Mouse (Mus musculus): ENCODE measurements around the gene Slc1a3. TPM values are rescaled to one million over a fixed set of nuclear protein-coding genes. Genes with fewer than 3 reads are reported as not detected.

Slc1a3 gene
- polyA plus RNA-seq, 1 experiment from 2014 or later, result 8.5 TPM

GRCm38 (mm10) chr15:8740724-8741123, 30.2 kb upstream of the Slc1a3 start:
- TF ChIP-seq CTCF (IDR thresholded peaks at IDR 0.05; ENCODE audit: low read depth), result no peak
- Histone ChIP-seq H3K4me3 (replicated peaks; ENCODE audit: low read depth, low read length) (no peak overlapping the region), H3K4me2 (ENCODE audit: low read length) (no peak overlapping the region), H3K27ac (no peak overlapping the region), H3K9ac (ENCODE audit: low read depth, low read length) (no peak overlapping the region), H3K36me3 (ENCODE audit: insufficient read depth, low read length) (no peaks in the 10 kb centered on the region), H3K4me1 (replicated peaks; ENCODE audit: insufficient read depth, low read length) (no peaks in the 10 kb centered on the region), H3K27me3 (ENCODE audit: insufficient read depth, low read length) (no peaks in the 10 kb centered on the region), H3K9me3 (replicated peaks; ENCODE audit: low read length) (no peaks in the 10 kb centered on the region)
- DNase-seq (ENCODE audit: low spot score), result no peak
- 88% methylated on average over 8 of the region's 8 CpGs for WGBS
- no peak for ATAC-seq (replicated peaks; ENCODE audit: low FRiP score, low read depth)

- Histone ChIP-seq H3K27ac (no peak overlapping the region), H3K27me3 (ENCODE audit: insufficient read depth, low read length) (no peaks in the 10 kb centered on the region), H3K4me2 (ENCODE audit: low read length) (no peak overlapping the region), H3K4me3 (replicated peaks; ENCODE audit: low read depth, low read length) (no peak overlapping the region), H3K4me1 (replicated peaks; ENCODE audit: insufficient read depth, low read length) (no peaks in the 10 kb centered on the region), H3K36me3 (ENCODE audit: insufficient read depth, low read length) (no peaks in the 10 kb centered on the region), H3K9me3 (replicated peaks; ENCODE audit: low read length) (no peaks in the 10 kb centered on the region), H3K9ac (ENCODE audit: low read depth, low read length) (no peak overlapping the region)
- no peak for ATAC-seq (replicated peaks; ENCODE audit: low FRiP score, low read depth)
- TF ChIP-seq CTCF (IDR thresholded peaks at IDR 0.05; ENCODE audit: low read depth), result no peak
- WGBS, result 83% methylated on average over 5 of the region's 5 CpGs
- DNase-seq (ENCODE audit: low spot score), result no peak
Measured at GRCm38 (mm10) chr15:8738156-8738555, 27.6 kb upstream of the Slc1a3 start.

GRCm38 (mm10) chr15:8734363-8734739, 23.8 kb upstream of the Slc1a3 start:
- Histone ChIP-seq H3K36me3 (ENCODE audit: insufficient read depth, low read length) (no peaks in the 10 kb centered on the region), H3K9me3 (replicated peaks; ENCODE audit: low read length) (no peaks in the 10 kb centered on the region), H3K9ac (ENCODE audit: low read depth, low read length) (no peak overlapping the region), H3K4me3 (replicated peaks; ENCODE audit: low read depth, low read length) (no peak overlapping the region), H3K27me3 (ENCODE audit: insufficient read depth, low read length) (no peaks in the 10 kb centered on the region), H3K4me2 (ENCODE audit: low read length) (no peak overlapping the region), H3K4me1 (replicated peaks; ENCODE audit: insufficient read depth, low read length) (no peaks in the 10 kb centered on the region), H3K27ac (peak overlapping the region; percentile 37; the same call in 1 of the 2 replicates)
- 25% methylated on average over 6 of the region's 6 CpGs for whole genome bisulfite sequencing
- ATAC-seq (replicated peaks; ENCODE audit: low FRiP score, low read depth) (peak; percentile 63; the same call in 1 of the 2 replicates), DNase-seq (ENCODE audit: low spot score) (peak; percentile 79)
- TF ChIP-seq CTCF (IDR thresholded peaks at IDR 0.05; ENCODE audit: low read depth), result no peak

GRCm38 (mm10) chr15:8733669-8734362, 23.3 kb upstream of the Slc1a3 start:
- DNase-seq (ENCODE audit: low spot score) (peak; percentile 51), ATAC-seq (replicated peaks; ENCODE audit: low FRiP score, low read depth) (peak; percentile 63; the same call in 1 of the 2 replicates)
- H3K9me3 ChIP-seq (replicated peaks; ENCODE audit: low read length), result no peaks in the 10 kb centered on the region
- WGBS, result 20% methylated on average over 7 of the region's 7 CpGs
- H3K27ac ChIP-seq, result peak overlapping the region; percentile 37; the same call in 1 of the 2 replicates
- H3K9ac ChIP-seq (ENCODE audit: low read depth, low read length), result no peak overlapping the region
- H3K27me3 ChIP-seq (ENCODE audit: insufficient read depth, low read length), result no peaks in the 10 kb centered on the region
- no peaks in the 10 kb centered on the region for H3K4me1 ChIP-seq (replicated peaks; ENCODE audit: insufficient read depth, low read length)
- no peak for TF ChIP-seq CTCF (IDR thresholded peaks at IDR 0.05; ENCODE audit: low read depth)
- no peak overlapping the region for H3K4me2 ChIP-seq (ENCODE audit: low read length)
- no peak overlapping the region for H3K4me3 ChIP-seq (replicated peaks; ENCODE audit: low read depth, low read length)
- H3K36me3 ChIP-seq (ENCODE audit: insufficient read depth, low read length), result no peaks in the 10 kb centered on the region

- no peak overlapping the region for H3K4me2 ChIP-seq (ENCODE audit: low read length)
- no peak for ATAC-seq (replicated peaks; ENCODE audit: low FRiP score, low read depth)
Measured at GRCm38 (mm10) chr15:8728861-8729260, 18.3 kb upstream of the Slc1a3 start.

GRCm38 (mm10) chr15:8722386-8723100, 12.0 kb upstream of the Slc1a3 start:
- Histone ChIP-seq H3K36me3 (ENCODE audit: insufficient read depth, low read length) (no peaks in the 10 kb centered on the region), H3K27me3 (ENCODE audit: insufficient read depth, low read length) (no peaks in the 10 kb centered on the region), H3K4me2 (ENCODE audit: low read length) (no peak overlapping the region), H3K9me3 (replicated peaks; ENCODE audit: low read length) (no peaks in the 10 kb centered on the region), H3K4me3 (replicated peaks; ENCODE audit: low read depth, low read length) (no peak overlapping the region), H3K27ac (no peak overlapping the region), H3K4me1 (replicated peaks; ENCODE audit: insufficient read depth, low read length) (no peaks in the 10 kb centered on the region), H3K9ac (ENCODE audit: low read depth, low read length) (no peak overlapping the region)
- no peak for TF ChIP-seq CTCF (IDR thresholded peaks at IDR 0.05; ENCODE audit: low read depth)
- DNase-seq (ENCODE audit: low spot score), result no peak
- 78% methylated on average over 14 of the region's 14 CpGs for WGBS
- no peak for ATAC-seq (replicated peaks; ENCODE audit: low FRiP score, low read depth)

More at GRCm38 (mm10) chr15:8728861-8729260, 18.3 kb upstream of the Slc1a3 start:
- Histone ChIP-seq H3K27ac (no peak overlapping the region), H3K36me3 (ENCODE audit: insufficient read depth, low read length) (no peaks in the 10 kb centered on the region), H3K27me3 (ENCODE audit: insufficient read depth, low read length) (no peaks in the 10 kb centered on the region), H3K4me3 (replicated peaks; ENCODE audit: low read depth, low read length) (no peak overlapping the region), H3K9ac (ENCODE audit: low read depth, low read length) (no peak overlapping the region), H3K4me1 (replicated peaks; ENCODE audit: insufficient read depth, low read length) (no peaks in the 10 kb centered on the region), H3K9me3 (replicated peaks; ENCODE audit: low read length) (no peaks in the 10 kb centered on the region)
- TF ChIP-seq CTCF (IDR thresholded peaks at IDR 0.05; ENCODE audit: low read depth), result no peak
- whole genome bisulfite sequencing, result 92% methylated on average over 7 of the region's 7 CpGs
- DNase-seq (ENCODE audit: low spot score), result no peak
